Mouse (Mus musculus) erythroblast, embryonic 14.5 days (primary cell): Measurements from ENCODE around the gene Tacr3.

Source experiments
- GATA1 ChIP-seq: IDR thresholded peaks from 2 replicates; pipeline ENCODE4 v1.6.1; 2012; ENCODE audit warnings: low read length, inconsistent platforms, mixed read lengths
- TAL1 ChIP-seq: IDR thresholded peaks from 3 replicates; pipeline ENCODE4 v1.6.1; 2012; ENCODE audit warnings: low read length, inconsistent platforms, mixed read lengths

DNA sequence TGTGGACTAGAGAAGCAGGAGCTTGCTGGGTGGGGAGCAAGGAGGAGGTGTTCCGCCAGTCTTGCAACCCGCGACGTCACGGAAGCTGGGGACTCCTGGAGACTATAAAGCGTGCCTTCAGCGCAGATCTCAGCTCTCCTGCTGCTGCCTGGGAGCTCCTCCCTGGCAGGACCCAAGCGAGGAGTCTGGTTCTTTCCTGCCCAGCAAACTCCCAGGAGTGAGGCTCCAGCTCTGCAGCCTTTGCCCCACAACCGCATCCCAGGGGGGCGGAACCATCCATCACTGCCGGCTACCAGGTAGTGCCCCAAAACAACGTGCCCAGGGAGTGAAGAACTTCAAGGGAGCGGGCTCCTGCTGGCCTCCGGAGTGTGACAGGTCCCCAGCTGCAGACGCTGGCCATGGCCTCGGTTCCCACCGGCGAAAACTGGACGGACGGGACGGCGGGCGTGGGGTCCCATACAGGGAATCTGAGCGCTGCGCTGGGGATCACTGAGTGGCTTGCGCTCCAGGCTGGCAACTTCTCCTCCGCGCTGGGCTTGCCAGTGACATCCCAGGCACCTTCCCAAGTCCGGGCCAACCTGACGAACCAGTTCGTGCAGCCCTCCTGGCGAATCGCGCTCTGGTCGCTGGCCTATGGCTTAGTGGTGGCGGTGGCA is at the start of gene Tacr3:
- TF ChIP-seq TAL1 (no peak), GATA1 (no peak)
